Mouse (Mus musculus): ENCODE data around the gene Slc1a7.

Slc1a7 gene

DNA sequence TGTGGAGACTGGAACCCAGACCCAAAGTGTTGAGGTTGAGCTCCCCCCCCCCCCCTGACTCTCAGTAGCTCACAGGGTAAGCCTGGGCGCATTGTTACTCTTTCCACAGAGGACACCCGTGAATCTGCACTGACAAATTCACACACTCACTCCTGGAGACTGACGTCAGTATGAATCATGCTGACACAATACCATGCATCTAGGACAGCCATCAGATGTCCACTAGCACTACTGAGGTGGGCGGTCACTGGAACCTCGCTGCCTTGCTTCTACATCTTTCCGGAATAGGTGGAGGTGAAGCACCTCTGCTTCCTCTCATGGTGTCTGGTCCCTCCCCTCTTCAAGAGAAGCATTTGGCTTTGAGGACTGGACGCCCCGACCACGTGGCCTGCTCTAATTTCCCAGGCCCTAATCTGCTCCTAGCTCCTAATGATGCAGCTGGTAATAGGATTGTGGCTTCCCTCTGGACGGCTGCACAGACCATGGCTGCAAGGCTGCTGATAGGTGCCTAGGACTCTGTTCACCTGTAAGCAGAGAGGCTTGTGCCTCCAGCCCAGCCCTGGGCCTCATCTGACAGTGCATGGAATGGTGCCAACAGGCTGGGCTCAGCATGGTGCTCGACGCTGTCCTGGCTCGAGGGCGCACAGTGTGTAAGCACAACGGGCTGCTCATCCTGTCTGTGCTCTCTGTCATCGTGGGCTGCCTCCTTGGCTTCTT, at the start of gene Slc1a7:
Gene Slc1a7 (plus strand): TSS at position 367 of the 717 bp plus-strand sequence.
- no peak for DNase-seq (ENCODE audit: low spot score in 2 of 2)

DNA sequence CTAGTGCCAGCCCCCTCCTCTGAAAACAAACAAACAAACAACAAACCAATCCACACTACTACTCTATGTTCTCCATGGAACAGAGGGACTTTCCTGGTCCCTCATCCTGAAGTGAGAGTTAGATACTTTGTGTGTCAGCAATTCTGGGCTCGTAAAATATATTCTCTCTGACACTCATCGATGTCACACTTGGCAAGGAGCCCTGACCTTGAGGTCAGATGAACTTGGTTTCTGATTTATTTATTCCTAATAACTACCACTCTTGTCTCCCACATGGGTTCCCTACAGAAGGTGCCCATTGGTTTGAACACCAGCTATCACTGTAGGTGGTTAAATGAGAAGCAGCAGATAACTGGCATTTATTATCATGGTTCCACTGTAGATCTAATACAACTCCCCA, 47.8 kb upstream of the Slc1a7 start:
- DNase-seq (ENCODE audit: low spot score in 2 of 2), result no peak

DNA sequence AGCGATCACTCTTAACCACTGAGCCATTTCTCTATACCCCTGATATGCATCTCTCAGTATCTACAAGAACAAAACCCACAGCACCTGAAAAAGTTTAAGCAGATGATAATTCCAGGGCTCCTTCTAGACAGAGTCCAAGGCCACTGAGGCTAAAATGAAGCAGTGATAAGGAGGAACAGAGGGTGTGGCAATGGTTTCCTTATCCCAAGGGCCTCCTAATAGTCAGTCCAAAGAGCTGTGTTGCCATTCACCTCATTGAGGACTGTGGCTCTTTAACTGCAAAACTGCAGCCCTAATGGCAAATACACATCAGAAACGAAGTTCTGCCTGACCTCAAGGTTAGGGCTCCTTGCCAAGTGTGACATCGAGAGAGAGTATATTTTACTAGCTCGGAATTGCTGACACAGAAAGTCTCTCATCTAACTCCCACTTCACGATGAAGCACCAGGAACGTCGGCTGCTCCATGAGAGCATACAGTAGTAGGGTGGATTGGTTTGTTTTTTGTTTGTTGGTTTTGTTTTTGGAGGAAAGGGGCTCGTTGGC, 46.9 kb upstream of the Slc1a7 start:
- no peak for DNase-seq (ENCODE audit: low spot score in 2 of 2)

DNA sequence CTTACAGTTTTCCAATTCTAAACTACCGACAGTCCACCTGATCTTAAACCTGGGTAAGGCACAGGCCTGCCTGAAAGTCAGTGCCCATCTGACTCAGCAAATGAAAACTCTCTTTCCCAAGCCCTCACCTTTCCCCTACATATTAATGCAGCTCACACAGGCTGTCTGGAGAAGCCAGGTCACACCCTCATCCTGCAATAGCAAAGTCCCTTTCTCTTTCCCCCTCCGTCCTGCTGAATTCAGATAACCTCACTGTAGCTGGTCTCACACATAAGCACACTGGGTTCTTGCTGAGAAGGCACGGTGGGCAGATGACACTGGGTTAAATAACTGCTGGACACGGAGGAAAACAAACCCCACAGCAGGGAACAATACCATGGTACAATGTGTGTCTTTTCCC, 46.2 kb upstream of the Slc1a7 start:
- DNase-seq (ENCODE audit: low spot score in 2 of 2), result no peak

DNA sequence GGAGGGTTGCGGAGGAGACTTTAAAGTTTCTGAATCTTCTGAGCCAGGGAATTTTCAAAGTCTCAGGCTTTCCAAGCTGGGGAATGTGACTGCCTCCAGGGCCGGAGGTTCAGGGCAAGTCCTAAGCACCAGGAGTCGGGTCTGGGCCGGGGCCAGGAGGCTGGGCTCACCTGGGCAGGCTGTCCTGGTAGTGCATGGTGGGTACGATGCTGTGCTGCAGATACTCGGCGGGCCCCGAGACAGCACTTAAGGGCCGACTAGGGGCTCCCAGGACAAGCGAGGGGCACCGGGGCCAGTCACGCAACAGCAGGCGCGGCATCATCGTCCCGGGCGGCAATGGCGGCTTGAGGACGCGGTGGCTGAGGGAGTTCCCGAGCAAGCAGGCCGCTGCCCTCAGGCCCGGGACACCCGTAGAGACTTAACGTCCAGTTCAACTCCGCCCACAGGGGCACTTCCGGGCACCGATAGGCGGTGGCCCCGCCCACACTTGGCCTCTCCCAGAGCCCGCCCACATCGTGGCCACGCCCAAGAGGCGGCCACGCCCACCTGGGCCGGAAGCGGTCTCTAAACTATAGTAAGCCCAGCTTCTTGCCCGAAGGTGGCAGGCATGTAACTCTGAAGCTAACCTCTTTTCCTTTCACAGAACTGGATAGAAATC, 44.9 kb upstream of the Slc1a7 start, which contains the start of gene Cpt2:
Gene Cpt2 (minus strand): TSS at position 466 of the 658 bp plus-strand sequence.
- DNase-seq (ENCODE audit: low spot score in 2 of 2), result peak; percentile 95 to 96

DNA sequence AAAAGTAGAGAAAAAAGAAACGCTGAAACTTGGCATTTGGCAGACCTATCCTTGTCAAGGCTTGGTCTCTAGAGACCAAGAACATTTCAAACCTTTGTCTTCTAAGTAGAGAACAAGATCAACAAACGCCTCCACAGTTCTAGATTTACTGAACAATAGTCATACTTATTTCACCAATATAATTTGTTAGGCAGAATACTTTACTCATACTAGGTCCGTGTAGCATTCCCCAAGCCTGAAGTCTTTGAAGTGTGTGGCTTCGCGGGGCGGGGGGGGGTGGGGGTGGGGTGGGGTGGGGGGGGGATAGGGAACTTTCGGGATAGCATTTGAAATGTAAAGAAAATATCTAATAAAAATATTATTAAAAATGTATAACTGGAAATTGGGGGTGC, 44.3 kb upstream of the Slc1a7 start:
- DNase-seq (ENCODE audit: low spot score in 2 of 2), result no peak

DNA sequence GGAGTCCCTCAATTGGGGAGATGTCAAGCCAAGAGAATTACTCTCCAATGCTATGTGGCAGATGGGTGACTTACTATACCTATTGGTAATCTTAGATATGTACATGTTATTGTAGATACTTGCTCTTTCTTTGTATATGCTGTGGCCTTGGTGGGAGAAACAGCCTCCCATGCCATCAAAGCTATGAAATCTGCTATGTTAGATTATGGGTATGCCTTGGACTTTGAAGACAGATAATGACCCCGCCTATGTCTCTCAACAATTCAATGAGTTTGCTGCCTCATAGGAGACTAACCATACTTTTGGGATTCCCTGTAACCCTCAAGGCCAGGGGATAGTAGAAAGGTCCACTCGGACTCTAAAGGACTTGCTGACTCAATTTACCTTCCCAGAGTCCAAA, 39.9 kb upstream of the Slc1a7 start:
- no peak for DNase-seq (ENCODE audit: low spot score in 2 of 2)

DNA sequence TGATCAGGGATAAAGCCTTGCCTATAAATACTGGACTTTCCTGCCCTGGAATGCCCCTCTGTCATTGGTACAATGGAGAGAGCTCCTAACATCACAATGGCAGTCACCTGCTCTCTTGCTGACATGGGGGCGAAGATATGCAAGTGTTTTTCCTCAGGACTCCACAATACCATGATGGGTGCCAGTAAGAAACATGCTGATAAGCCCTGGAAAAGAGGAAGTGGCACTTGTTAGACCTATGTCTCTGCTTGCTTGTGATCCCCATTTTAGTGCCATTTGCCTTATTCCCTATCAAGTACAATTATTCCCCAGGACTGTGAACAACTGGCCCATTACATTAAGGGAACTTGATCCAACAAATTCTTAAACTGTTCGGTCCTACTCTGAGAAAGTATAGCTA, 39.4 kb upstream of the Slc1a7 start:
- DNase-seq (ENCODE audit: low spot score in 2 of 2), result no peak

DNA sequence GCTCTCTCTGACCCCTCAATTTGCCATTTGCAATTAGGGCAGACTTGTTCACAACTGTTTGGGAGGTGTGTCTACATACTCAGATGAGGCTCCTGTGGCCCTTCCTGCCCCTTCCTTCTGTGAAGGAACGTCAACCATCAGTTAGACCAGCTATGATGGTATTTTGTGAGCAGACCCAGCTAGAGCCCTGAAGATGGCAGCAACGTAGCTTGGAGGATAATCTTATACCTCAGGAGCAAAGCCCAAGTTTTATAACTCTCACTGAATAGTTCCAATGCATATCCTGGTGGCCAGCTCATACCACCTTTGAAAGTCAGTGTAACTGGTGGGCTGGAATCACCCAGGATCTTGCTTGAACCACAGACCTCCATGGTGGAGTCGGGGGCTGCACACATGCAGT, 36.7 kb upstream of the Slc1a7 start:
- no peak for DNase-seq (ENCODE audit: low spot score in 2 of 2)

DNA sequence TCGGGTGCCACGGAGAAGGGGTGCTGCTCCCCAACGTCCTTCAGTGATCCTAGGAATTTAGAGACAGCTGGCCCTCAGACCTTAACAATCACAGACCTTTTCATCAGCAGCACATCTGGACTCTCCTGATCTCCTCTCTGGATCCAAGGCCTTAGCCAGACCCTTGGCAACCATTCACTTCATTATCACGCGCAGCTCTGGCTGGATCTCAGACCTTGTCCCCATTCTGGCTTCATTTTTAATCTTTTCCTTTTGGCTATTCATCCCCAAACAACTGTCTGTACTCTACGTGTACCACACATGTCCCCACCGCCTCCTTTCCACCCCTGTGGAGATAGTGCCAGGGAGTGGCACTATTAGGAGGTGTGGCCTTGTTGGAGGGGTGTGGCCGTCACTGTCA, 34.9 kb upstream of the Slc1a7 start:
- DNase-seq (ENCODE audit: low spot score in 2 of 2), result no peak

DNA sequence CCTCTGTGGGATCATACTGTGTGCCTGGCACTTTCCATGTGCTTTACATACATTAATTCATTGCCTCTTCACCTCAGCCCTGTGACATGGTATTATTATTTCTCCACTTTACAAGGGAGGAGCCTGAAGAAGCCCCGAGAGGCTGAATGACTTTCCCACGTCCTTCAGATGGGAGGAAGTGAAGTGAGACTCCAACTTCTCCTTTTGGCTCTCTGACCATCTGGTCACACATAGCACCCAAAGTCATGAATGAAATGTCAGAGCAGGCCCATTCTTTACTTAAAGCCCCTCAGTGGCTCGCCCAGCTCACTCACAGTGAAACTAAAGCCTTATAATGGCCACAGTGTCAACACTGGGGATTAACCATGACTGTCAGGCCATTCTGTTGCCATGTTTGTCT, 32.9 kb upstream of the Slc1a7 start:
- no peak for DNase-seq (ENCODE audit: low spot score in 2 of 2)

DNA sequence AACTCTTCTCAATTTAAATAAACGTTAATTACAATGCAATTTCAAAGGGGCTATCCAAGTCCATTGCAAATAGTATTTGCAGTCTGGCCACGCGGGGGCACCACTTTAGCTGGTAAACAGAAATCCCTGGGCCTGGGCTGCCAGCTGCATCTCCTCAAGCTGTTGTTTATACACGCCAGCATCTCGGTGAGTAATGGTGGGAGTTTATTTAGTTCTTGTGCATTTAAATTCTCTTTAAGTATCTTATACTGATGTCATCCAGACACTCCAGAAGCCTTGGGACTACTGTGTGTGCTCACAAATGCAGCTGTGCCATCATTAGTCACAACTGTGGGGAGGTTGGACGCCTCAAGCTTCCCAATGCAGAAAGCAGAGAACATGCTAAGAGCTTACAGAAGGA, 30.8 kb upstream of the Slc1a7 start:
- peak; percentile 68 to 84 for DNase-seq (ENCODE audit: low spot score in 2 of 2)

DNA sequence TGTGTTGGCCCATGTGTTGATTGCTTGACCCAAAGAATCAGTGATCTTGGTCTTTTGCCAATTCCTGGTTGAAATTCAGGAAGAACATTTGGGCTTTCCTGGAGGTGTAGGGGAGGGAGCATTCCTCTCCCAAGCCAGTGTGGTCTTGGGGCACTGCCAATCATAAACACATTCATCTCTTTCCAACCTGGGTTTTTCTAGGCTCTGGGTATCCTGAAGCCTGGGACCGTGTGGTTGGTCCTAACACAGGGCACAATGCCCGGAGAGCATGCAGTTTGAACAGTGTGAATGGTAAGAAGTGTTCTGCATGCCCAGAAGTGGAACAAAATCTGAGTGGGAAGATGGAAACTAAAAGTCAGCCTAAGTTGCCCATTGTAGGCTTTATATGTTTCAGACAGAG, 30.0 kb upstream of the Slc1a7 start:
- DNase-seq (ENCODE audit: low spot score in 2 of 2), result no peak

DNA sequence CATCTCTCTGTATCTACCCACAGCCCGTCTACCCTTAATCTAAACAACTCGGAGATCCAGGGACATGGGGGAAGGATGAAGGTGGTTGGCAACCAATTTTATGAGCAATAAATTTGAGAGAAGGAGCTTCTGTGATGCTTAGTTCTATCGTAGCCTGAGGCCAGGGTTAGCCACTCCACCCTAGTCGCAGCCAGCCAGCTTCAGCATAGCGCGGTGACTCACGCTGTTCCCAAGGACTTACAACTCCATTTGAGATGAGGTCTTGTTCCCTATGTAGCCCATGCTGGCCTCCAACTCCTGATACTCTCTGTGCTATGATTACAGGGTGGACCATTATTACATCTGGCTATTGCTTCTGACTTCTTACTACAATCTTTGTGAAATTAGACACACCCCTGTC, 25.4 kb upstream of the Slc1a7 start:
- DNase-seq (ENCODE audit: low spot score in 2 of 2), result peak in 1 of 2 experiments; percentile 57

DNA sequence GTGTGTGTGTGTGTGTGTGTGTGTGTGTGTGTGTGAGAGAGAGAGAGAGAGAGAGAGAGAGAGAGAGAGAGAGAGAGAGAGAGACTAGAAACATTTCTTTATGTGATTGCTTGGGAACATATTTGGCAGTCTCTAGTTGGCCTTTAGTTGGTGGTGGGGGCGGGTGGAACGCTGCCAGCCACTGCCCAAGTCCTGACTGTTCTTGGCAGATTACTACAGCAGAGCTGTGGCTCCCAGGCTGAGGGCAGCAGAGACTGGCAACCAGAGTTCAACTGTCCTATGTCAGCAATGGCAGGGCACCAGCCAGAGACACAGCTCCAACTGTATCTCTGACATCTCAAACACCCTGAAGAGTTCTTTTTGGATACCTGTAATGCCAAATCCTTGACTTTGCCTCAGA, 24.0 kb upstream of the Slc1a7 start:
- no peak for DNase-seq (ENCODE audit: low spot score in 2 of 2)

DNA sequence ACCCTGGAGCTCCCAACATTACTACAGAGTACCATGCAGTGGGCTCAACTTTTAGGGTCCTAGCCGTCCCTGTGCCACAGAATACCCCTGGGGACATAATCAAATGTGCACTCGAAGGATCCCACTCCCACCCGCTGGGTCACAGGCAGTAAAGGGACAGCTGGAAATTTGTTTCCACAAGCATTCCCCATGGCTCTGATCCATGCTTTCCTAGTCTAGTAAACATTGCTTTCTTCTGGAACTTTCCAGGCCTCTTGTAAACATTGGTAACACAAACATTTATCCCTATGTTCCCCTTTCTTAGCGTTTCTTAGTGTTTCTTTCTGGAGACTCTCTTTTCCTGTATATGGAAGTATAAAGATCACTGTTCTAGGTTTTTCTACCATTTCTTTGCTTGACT, 18.2 kb upstream of the Slc1a7 start:
- no peak for DNase-seq (ENCODE audit: low spot score in 2 of 2)

DNA sequence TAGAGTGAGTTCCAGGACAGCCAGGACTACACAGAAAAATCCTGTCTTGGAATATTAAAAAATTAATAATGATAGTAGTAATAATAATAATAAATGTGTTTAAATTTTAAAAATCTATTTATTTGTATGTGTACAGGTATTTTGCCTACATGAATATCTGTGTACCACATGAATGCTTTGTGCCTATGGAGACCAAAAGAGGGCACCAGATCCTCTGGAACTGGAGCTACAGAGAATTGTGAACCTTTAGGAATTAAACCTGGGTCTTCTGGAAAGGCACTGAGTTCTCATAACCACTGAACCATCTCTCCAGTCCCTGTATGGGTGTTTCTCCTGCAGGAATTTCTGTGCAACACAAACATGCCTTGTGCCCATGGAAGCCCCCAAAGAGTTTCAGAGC, 15.3 kb upstream of the Slc1a7 start:
- no peak for DNase-seq (ENCODE audit: low spot score in 2 of 2)

DNA sequence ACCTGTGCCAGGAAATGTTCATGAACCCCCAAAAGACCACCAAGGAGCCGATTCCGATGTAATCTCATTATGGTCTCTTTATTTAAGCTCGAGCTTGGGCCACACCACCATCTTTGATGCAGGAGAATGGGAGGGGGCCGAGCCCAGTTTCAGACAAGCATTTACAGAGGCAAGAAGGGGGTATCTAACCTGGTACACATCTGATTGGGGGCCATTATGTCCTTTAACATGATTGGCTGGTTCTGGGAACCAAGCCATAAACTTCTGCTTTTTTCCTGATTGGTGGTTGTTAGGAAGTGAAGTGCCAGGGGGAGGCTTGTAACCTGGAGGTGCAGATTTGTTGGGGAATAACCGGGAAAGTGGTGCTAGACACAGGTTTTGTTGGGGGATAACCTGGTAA, 12.4 kb upstream of the Slc1a7 start:
- DNase-seq (ENCODE audit: low spot score in 2 of 2), result no peak

DNA sequence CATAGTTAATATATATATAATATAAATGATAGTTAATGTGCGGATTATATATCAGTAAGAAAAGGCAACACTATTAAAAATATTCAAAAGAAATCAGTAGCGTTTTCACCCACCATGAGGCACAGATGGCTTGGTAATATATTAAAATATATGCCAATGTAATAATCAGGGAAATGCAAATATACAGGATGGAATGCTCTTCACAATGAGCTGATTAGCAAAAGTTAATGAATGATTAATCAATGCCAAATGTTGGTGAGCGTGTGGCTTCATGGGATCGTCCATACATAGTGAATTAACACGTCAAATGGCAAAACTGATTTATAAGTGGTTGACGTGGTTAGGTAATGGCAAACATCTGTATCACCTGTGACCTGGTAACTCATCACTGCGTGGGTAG, 9.6 kb upstream of the Slc1a7 start:
- DNase-seq (ENCODE audit: low spot score in 2 of 2), result no peak

DNA sequence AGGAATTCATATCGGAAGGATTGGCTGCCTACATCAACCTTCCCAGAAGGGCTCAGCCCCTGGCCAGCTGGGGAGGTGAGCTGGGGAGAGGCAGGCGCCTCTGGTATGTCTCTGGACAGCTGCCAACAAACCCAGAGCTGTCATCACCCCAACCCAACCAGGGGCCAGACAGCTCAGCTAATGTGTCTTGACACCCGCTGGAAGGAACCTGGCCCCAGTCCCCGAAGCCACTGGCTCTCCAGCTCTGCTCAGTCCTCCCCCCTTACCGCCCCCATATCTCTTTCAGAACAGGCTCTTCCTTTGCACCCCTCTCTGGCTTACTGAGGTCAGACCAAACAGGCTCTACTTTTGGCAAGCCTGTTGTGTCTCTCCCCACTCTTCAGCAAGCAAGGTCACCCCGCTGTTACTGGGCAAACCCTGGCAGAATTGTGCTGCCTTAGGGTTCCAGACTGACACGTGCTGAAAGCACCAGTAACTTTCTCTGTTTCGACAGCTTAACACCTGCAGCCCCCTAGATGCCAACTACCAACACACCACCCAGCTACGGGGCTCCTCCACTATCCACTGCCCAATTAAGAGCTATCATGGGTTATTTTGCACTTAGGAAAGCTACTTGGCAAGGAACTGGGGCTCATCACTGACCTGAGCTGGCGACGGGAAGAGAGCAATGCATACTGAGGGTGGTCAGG, 5.9 kb upstream of the Slc1a7 start:
- peak; percentile 59 to 68 for DNase-seq (ENCODE audit: low spot score in 2 of 2)

DNA sequence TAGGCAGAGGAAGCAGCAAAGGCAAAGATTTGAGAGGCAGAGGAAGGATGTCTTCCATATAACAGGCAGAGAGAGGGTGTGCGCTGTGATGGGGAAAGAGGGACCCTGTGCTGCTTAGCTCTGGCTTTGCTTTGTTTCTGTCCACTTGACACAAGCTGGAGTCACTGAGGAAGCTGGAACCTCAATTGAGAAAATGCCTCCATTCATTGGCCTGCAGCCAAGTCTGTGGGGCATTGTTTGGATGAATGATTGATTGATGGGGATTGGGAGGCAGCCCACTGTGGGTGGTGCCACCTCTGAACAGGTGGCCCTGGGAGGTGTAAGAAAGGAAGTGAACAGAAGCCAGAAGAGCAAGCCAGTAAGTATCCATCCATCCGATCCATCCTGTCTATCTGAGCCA, 5.3 kb upstream of the Slc1a7 start:
- DNase-seq (ENCODE audit: low spot score in 2 of 2), result no peak

DNA sequence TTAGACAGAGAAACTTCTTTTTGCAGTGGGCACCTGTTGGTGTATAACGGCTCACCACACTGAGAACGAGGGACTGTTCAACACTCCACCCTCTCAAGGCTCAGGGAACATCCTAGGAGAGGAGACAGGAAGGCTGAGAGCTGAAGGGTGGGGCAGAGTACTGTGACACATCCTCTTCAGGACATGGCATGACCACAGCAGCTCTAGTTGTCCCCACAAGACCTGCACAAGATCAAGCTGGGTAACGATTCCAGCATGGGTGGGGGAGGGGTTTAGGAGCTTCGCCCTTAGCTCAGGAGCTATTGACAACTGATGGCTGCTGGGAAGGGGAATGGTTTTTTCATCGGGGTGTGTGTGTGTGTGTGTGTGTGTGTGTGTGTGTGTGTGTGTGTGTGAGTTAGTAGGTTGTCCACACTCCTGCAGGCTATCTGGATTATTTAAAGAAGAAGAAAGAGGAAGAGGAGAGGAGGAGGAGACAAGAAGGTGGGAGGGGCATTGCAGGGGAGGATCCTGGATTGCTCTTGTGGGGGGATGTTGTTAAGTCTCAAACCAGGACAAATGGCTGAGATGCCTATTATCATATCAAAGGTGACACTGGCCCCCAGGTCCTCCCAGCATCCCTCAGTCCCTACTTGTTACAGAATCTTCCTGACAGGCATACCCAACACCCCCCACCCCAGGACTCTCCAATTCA, 1.6 kb upstream of the Slc1a7 start:
- no peak for DNase-seq (ENCODE audit: low spot score in 2 of 2)
